Mouse (Mus musculus): Measurements from ENCODE around the gene Nmt1.

The Nmt1 gene

DNA sequence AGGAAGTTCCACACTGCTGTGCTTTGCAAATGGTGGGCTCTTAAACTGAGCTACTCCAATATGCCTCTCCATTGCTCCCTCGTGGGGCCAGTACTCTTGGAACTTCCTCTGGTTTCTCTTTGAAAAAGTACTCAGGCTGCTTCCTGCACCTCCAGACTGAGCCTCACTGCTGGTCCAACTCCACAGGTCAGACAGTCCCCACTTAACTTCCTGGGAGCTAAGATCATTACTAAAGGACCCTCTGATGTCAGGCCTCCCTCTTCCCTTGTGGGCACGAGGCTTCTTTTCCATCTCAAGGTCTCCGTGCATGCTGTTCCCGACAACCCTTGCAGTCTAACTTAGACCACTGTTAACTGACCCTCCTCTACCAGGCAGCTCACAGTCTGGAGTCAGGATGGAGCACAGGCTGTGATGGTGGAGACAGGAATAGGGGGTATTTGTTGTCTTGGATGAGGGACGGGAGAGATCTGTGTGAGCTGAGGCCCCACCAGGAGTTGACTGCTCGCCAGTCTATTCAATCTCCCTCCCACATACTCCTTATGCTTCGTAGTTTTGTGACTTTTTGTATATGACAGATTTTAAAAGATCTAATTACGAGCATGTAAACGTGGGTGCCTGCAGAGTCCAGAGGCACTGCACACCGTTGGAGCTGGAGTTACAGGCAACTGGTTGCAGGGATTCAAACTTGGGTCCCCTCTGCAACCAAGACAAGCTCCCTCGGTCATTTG, 22.6 kb upstream of the Nmt1 start:
- DNase-seq (ENCODE audit: low read depth) = no peak

DNA sequence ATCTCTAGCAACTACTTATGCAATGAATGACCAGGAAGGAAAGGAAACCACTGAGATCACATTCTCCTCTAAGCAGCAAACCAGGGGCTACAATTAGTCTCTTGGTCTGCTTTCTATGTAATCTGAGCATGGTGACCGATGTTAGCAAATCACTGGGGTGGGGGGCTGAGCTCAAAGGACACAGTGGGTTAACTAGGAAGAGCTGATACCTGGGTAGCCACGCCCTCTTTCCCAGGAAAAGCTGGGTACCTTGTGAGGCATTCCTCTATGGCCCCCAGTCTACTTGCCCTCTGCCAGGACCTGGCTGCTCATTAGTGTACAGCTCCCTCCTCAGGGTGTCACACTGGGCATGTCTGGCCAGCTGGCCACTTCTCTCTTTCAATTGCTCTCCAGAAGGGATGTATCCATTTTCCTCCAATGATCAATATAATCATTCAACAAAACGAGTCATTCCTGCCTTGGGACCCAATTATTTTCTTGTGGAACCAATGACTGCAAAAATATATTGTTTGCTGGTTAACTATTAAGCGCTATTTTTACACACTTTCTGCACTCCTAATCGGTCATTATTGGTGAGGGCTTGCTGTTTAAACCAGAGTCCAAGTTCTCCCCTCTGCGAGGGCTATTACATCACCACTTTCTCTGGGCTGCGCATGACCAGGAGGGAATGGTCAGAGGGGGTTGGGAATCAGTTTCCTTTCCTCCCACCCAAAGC, 21.5 kb upstream of the Nmt1 start:
- no peak for DNase-seq (ENCODE audit: low read depth)

DNA sequence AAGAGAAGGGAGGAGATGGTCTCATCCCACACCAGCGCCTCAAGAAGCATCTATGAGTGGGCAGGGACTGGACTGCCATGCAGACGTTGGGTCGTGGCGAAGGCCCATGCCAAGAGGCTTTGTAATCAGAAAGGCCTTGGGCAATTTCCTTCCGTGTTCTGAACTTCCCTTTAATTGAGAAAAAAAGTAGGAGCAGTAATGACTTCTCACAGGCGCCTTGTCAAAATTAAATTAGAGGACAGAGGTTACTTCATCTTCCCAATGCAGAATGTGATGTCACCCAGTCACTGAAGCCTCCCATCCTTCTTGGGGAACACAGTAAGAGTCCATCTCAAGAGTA, 21.0 kb upstream of the Nmt1 start:
- DNase-seq (ENCODE audit: low read depth) = no peak

DNA sequence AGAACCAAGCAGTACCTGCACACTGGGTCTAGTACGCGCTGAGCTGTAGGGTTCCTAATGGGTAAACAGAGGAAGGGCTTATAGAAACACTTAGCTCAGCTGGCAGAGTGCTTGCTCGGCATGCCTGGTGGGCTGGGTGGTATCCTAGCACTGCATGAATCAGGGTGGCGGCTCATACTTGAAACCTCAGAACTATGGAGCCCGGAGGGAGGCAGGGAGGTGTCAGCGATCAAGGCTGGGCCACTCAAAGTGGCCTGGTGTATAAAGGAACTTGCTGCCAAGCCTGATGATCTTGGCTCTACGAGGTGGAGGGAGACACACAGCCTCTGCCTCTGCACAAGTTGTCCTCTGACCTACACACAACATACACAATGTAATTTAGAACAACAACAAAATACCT, 19.4 kb upstream of the Nmt1 start:
- DNase-seq (ENCODE audit: low read depth) = no peak

DNA sequence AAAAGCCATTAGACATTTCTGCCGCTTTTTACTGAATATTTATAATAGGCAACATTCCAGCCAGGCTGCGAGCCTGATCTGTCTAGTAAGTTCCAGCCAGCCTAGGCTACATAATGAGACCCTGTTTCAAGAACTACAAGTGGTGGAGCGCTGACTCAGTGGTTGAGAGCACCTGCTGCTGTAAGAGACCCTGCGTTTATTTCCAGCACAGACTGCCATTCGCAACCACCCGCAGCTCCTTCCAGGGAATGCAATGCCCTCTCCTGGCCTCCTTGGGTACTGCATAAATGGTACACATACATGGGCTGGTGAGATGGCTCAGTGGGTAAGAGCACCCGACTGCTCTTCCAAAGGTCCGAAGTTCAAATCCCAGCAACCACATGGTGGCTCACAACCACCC, 18.8 kb upstream of the Nmt1 start:
- DNase-seq (ENCODE audit: low read depth) = no peak

DNA sequence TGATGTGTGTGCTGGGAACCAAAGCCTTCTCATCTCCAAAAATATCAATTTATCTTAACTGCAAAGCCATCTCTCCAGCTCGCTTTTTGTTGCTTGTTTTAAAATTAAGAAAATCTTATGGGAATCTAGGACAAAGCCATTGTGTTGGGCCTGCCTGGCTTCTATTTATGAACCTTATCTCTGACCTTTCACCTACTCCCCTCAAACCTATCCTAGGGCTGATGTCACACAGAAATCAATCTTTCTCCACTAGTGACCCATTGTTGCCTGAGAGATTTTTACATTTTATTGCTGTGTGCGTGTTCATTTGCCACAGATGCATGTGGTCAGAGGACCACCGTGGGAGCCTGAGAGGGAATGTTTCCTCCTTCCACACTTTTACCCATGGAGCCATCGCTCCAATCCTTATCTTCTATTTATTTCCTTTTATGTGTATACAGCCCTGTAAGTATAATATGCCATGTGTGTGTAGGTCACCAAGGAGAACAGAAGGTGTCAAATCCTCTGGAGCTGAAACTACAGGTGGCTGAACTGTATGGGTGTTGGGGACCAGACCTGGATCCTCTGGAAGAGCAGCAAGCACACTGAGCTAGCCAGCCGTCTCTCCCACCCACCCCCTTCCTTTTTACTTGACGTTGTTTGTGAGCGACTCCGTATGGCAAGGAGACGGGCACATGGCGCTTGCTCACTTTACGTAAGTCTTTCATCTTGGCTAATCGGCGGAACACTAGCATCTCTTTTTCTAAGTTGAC, 17.4 kb upstream of the Nmt1 start:
- no peak for DNase-seq (ENCODE audit: low read depth)

DNA sequence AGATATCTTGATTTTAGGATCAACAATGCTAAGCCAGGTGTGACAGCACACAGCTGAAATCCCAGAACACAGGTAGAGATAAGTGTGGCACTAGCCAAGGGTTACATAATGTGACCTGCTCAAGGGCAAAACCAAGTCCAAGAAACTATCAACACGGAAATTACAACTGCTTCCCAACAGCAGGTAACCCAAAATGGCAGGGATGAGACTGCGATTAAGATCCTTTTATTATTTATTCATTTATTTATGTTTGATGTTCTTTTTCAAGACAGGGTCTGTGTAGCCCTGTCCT, 16.8 kb upstream of the Nmt1 start:
- no peak for DNase-seq (ENCODE audit: low read depth)

DNA sequence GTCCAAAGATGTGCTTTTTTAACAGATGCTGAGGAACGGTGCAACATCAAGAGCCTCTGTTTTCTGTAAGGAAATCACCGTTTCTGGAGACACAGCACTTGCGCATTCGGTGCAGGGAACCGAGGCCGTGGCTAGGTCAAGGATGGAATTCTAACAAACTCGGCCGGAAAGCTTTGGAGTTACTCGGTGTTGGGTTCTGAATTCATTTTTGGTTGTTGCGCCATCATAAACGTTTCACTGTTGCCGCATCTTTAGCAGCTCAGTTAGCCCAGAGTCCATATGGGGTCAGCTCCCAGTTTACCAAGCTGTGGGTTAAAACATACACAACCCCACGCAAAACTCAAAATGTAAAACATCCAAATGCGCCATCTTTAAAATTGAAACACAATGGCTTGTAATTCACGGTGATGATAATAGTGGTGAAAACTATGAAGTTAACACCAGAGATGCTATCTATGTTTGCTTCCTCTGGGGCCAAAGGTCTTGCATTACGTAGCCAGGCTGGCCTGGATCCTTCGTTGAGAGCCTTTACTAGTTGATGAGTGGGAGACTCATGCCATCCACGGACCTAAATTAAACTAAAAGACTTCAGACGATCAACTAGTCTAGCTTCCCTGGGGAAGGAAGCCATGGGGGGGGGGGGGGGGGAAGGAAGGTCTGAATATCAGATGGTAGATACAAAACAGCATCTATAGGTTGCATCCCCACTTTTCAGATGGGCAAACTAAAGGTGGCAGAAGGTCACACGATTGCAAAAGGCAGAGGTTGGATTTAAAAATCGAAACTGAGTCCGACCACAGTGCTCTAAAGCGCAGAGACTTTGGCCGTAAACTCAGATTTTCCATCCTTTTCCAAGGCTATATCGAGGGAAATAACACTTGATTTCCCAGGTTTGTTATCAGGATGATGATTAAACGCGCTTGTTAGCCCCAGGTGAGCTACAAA, 11.8 kb upstream of the Nmt1 start:
- DNase-seq (ENCODE audit: low read depth) = no peak

DNA sequence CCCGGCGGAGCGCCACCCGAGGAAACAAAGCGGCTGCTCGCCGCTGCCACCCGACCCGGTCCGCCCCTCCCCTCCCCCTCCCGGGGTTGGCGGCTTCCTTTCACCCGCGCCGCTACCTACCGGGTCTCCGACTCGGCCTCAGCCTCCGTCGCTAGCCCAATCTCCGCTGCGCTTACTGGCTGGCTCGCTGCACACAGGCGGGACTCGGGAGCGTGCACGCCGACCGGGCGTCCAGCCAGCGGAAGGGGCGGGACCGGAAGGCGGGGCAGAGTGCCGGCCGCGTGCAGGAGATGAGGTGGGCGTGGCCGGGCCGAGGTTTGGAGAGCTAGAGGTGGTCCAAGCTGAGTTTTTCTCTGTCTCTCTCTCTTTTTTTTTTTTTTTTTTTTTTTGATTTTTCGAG, 11.1 kb upstream of the Nmt1 start:
- DNase-seq (ENCODE audit: low read depth) = peak; percentile 93

DNA sequence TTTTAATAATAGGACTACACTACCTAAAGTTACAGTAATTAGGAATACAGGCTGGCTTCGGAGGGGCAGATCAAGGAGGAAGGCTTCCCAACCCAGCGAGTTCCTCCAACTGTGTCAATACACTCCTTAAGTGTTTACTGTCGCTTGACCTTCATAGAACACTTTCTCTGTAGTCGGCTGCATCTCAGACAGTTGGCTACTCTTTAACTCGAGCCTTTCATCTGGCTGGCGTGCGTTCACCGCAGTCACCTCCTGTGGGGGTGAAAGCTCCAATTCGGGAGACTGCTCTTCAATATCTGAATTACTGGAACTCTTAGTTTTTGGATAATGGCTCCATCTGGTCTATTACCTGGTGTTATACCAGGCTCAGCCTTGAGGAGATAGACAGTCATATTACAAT, 10.3 kb upstream of the Nmt1 start:
- DNase-seq (ENCODE audit: low read depth) = no peak

DNA sequence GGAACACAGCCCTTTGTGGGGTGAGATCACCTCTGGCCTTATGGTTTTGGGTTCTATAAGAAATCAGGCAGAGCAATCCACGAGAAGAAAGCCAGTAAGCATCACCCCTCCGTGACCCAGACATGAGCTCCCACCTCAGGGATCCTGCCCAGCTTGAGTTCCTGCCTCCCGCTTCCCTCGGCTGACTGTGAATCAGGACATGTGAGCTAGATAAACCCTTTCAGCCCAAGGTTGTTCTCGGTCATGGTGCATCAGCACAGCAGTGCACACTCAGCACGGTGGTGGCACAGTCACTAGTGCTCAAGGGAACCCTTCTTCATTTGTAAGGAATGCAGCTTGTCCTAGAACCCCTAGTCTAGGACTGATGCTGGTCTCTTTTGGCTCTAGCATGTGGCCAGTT, 9.1 kb upstream of the Nmt1 start:
- no peak for DNase-seq (ENCODE audit: low read depth)

DNA sequence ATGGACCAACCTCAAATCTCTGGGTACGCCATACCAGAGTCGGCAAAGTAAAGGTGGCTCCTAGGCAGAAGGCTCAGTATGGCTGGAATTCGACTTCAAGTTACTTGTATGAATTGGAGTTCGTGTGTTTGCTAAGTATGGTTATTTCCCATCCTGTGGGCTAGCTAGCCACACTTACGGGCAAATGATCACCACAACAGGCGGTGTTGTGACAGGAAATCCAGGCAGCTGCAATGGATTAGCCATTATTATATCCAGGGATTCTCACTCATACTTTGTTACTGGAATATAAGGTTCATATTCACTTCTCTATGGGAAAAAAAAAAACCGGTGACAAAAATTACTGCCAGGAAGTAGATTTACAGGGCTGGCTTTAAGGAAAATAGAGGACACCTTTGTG, 8.7 kb upstream of the Nmt1 start:
- DNase-seq (ENCODE audit: low read depth) = no peak

DNA sequence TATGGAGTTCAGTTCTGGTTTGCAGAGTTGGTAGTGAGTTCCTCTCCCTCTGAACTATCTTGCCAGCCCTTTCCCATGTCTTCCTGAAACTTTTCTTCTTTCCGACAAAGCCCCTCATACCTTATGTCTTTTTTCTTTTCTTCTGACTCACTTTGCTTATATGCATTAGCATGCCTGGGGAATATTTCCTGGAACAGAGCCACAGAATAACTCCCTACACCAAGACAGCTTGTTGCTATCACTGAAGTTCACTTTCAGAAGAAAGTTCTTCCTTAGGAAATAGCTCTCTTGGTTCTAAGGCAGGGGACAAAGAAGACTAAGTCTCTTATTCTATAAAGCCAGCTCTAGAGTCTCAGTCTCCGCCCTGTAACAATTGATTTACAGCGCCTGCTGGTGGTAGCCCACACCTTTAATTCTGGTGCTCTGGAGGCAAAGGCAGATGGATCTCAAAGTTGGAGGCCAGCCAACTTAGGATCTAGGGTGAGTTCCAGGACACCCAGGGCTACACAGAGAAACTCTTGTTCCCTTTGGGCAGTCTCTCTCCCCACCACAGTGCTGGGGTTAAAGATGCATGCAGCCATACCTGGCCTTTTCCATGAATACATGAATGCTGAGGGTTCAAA, 7.2 kb upstream of the Nmt1 start:
- no peak for DNase-seq (ENCODE audit: low read depth)

DNA sequence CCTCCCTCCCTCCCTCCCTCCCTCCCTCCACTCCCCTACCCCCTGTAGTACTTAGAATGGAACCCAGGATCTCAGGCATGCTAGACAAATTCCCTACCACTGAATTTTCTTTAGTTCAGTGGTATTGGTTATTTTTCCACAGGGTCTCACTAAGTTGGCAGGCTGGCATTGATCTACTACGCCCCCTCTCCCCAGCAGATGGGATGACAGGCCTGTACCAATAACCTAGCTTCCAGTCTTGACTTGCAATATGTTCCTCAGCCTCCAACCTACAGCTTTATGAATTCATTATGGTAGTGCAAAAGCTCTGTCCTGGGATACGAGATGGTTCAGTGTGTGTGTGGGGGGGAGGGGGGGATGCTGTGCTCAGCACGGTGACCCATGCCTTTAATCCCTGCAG, 4.0 kb upstream of the Nmt1 start:
- no peak for DNase-seq (ENCODE audit: low read depth)

DNA sequence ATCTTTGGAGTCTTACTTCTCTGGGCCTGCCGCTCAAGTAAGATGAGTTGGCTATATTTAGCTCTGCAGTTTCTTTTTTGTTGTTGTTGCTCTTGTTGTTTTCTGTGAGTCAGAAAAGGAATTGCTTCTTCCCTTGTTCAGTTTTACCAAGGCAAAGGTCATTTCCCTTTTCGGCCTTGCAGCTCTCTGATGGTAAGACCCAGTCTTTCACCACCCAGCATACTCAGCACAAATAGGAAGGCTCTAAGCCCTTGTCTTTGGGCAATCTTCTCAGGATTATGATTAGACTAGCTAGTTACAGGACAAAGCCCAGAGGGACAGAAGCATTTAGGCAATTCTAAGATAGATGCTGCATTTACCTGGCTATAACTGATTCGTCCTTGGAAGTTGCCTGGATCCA, 1.1 kb upstream of the Nmt1 start:
- DNase-seq (ENCODE audit: low read depth) = no peak

DNA sequence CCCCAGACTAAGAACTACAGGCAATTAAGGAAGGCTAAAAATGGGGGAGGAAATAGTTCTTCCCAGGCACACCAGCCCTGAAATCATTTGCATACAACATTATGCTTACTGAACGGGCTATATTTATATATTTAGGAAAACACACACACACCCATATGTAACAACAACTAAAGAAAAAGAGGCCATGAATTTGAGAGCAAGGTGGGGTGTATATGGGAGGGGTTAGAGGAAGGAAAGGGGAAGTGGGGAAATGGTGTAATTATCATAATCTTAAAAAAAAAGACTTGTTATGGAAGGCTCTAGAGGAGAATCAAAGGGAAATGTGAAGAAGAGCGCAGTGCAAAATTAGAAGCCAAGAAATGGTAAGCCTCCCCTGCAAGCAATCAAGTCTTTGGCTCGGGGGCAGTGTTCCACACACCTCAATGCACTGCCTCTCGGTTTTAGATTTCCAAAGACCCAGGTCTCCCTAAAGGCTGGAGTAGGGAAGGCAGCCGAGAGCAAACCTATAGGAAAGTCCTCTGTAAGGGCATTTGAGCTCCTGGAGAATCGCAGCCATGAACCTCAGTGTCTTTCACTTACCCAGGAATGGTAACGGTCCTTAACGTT, 317 bp upstream of the Nmt1 start:
- DNase-seq (ENCODE audit: low read depth) = no peak

DNA sequence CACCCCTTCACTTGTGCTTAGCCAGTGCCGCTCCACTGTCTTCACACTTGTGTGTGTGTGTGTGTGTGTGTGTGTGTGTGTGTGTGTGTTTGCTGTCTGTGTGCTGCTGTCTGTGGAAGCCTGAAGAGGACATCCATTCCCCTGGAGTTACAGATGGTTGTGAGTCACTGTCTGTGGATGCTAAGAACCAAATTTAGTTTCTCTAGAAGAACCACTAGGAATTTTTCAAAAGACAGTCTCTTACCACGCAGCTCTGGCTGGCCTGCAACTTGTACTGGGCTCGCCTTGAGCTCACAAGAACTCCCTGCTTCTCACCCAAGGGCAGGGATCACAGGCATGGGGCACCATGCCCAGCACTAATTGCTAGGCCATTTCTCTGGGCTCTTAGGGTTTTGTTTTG, 5.0 kb downstream of the Nmt1 start:
- DNase-seq (ENCODE audit: low read depth) = no peak

DNA sequence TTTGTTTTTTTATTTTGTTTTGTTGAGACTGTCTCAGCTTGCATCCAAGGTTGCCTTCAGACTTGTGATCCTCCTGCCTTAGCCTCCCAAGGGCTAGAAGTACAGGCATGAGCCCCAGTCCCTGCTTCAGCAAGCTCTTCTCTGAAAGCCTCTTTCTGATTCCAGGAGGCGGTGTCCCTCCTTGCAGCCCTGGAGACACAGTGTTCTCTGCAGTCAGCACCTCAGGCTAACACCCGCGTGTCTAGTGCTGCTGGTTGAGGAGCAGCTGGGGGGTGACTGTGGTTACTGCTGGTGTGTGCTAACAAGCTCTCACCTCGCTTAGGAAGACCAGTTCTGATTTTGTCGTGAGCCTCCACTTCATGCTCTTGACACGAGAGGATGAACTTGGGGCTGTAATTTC, 7.0 kb downstream of the Nmt1 start:
- no peak for DNase-seq (ENCODE audit: low read depth)

DNA sequence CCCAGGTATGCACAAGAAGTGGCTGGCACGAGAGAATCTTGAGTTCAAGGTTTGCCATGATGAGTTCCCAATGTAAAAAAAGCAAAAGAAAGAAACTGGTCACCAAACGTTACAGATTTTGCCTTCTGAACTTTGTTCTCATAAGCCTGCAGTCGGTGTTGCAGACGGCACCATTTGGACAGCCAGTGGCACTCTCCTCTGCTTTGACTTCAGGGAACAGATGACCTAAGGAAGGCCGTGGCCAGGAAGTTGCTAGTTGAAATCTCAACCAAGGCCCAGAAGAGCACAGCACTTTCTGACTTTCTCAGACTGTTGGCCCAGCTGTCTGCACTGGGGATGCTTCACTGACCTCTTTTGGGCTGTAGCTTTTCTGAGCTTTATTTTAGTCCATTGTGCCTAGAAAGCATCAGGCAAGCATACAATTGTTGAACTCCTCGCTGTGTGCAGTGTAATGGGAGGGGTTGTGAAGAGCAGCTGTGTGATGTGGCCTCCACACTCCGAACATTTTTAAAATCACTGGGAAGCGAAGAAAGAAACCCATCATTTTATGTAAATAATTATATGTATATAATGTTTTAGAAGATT, 9.0 kb downstream of the Nmt1 start:
- DNase-seq (ENCODE audit: low read depth) = no peak

DNA sequence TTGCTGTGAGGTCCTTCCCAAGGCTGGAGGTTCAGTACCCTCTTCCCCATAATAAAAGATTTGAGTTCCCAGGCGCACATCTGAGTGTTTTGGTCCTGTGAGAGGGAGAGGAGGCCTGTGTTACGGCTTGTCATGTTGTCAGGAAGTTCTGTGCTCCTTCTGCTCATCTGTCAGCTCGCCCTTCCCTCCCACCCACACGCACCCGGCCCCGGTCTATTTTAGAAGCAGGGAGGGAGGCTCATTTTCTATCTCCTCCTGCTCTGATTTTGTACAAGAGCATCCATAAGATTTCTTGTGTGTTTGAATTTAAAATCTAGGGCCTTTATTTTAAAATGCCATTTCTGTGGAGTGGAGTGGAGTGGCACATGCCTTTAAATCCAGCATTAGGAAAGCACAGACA, 10.0 kb downstream of the Nmt1 start:
- DNase-seq (ENCODE audit: low read depth) = no peak

DNA sequence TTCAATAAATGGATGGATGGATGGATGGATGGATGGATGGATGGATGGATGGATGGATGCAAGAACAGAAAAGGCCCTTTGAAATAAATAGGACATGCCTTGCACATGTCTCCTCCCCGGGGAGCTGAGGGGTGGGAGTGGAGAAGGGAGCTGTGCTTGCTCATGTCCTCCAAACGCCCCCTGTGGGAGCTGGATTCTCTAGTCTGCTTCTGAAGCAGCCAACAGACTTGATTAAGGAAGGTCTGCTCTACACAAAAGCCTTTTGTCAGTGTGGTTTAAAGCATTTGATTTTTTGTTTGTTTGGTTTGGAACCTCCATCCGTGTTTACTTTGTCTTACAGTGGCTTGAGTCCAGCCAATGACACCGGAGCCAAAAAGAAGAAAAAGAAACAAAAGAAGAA, 14.8 kb downstream of the Nmt1 start:
- DNase-seq (ENCODE audit: low read depth) = no peak
